Mouse (Mus musculus): Measurements from ENCODE around the gene Mrps14.
A peak's percentile ranks its signal among the peaks of the same experiment; 100 is the strongest.

Gene Mrps14

GRCm38 (mm10) chr1:160194529-160195336 is at the start of gene Mrps14:
Gene Mrps14 (plus strand): TSS chr1:160195215.
- peak; percentile 97 for DNase-seq (ENCODE audit: low read depth, low spot score)

DNA sequence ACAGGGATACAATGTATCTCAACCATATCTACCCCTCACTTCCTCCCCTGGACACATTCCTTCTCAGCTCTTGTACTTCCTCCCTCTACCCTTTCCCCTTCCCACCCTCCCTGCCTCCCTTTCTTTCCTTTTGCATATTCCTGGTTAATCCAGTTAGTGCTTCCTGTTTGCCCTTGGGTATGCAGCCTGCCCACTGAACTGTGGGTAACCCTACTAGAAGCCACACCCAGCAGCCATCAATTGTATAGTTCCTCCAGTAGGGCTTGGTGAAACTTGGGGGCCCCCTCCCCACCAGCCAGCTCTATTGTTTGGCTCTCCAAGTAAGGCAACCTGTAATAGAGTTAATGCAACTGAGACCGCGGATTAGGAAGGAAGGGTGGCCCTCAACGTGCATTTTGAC is 49.4 kb upstream of the Mrps14 start:
- no peak for DNase-seq (ENCODE audit: low read depth, low spot score)

- no peak for DNase-seq (ENCODE audit: low read depth, low spot score)
These were observed 47.7 kb upstream of the Mrps14 start for GRCm38 (mm10) chr1:160147274-160147673.

GRCm38 (mm10) chr1:160149291-160149906 is 45.6 kb upstream of the Mrps14 start:
- no peak for DNase-seq (ENCODE audit: low read depth, low spot score)

DNA sequence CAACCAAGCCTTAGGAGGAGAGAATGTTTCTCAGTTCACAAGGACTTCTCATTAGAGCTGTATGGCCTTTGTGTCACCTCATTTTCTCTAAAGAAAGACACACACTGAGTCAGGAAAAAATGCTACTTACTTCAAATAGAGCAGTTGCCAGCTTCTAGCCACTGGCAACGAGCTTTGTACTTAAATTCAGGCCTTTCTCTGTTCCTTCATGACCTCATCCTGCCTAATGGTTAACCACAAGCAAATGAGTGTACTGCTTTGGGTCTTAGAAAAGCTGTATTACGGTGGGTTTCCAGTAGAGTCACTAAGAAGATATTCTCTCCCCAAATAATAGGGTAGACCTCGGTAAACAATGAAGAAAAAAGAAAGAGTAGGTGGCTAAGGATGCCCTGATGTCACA is 44.3 kb upstream of the Mrps14 start:
- DNase-seq (ENCODE audit: low read depth, low spot score): no peak

DNA sequence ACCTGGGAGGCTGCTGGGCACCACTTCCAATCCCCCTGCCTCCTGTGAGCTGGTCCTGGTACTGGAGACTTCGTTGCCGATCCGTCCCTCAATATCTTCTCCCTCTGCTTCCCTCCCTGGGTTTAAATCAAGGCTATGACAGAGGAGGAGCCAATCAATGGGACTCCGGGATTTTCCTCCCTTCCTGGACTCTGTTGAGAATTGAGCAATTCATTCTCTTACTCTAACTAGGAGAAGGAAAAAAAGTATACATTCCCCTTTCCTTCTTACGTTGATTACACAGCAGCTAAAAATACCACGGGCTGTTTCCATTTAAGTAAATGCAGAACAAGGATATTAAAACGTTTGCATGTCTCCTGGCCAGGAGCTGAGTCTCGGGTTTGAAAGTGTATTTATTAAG is 41.5 kb upstream of the Mrps14 start, which contains the start of gene Tnn:
TSS of gene Tnn (minus strand) at position 101 of the 400 bp plus-strand sequence.
- no peak for DNase-seq (ENCODE audit: low read depth, low spot score)

GRCm38 (mm10) chr1:160158190-160158589 is 36.8 kb upstream of the Mrps14 start:
- no peak for DNase-seq (ENCODE audit: low read depth, low spot score)

DNA sequence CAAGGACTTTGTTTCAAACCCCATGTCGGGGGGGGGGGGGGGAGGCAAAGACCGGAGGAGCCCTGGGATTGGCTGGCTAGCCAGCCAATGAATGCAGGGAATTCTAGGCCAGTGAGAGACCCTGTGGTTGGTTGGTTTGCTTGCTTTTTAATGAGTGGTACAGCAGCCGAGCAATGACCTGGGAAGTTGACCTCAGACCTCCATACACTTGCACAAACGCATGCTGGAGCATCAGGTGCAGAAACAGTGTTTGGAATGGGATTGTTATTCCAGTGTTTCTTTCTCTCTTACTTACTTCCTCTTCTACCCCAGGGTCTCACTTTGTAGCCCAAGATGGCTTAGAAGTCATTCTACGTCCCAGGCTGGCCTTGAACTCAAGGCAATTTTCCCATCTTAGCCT is 28.4 kb upstream of the Mrps14 start:
- DNase-seq (ENCODE audit: low read depth, low spot score): no peak

DNA sequence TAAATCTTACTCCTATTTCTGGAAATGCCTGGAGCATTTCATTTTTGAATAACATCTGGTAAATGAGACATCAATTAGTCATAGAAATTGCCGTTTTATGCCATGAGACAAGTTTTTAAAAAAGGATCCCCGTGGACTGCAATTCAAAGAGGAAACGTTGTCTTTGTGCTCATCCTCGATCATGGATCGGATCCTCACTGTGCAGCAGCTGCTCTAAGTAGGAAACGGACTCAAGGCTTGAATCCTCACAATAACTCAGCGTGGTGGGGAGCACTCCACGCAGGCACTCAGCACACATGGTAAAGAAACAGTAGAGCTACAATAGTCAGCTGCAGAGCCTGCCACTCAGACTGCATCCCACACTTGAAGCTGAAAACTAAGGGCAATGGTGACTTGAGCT is 18.1 kb upstream of the Mrps14 start:
- no peak for DNase-seq (ENCODE audit: low read depth, low spot score)

- DNase-seq (ENCODE audit: low read depth, low spot score): no peak
These were observed 13.8 kb upstream of the Mrps14 start for GRCm38 (mm10) chr1:160181216-160181615.

DNA sequence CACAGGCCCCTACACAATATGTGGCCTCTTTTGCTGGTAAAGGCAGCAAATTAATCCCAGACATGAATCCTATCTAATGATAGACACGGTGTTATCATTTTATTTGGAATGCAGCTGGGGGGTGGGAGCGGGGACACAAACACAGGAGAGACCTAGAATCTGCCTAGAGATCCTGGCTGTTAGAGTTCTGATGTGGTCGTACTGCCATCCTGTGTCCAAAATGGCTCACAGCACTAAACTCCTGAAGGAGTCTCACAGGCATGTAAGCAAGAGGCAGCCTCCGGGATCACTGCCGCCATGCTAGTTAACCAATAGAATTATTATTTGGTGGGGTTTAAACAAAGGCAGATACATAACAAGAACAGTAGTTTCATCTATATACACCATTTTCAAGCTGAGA is 10.5 kb upstream of the Mrps14 start:
- peak; percentile 29 for DNase-seq (ENCODE audit: low read depth, low spot score)

DNA sequence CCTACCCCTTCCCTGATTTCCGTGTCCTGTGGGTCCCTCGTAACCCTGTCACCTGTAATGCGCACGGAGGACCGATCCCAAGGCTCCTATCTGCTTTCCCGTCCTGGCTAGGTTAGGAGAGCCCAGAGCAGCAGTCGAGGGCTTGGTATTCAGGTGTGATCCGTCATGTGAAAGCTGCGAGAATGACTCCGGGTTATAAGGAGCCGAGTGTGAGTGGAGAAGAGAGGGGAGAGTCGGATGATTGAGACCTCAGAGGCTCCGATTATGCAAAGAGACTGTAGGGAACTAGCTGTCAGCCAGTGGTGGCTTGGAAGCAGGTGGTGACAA is 285 bp downstream of the Mrps14 start:
- DNase-seq (ENCODE audit: low read depth, low spot score): peak; percentile 24

- DNase-seq (ENCODE audit: low read depth, low spot score): no peak
These were observed 10.5 kb downstream of the Mrps14 start for GRCm38 (mm10) chr1:160205486-160205885.

DNA sequence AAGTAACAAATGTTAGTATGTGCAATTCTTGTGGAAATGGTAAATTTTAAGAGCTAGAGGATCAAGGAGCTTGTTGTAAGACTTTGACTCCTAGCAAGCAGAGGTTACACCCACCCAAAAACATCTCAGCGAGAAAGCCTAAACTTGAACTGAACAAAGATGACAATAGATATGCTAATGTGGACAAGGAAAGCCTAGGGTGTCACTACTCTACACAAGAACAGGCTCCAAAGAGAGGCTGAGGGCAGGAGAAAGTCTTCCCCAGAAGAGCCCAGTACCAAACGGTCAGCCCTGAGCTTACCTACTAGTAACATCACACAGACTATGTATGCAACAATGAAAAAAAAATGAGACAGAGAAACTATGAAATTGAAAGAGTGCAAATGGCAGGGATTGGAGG is 14.8 kb downstream of the Mrps14 start:
- DNase-seq (ENCODE audit: low read depth, low spot score): peak; percentile 34

GRCm38 (mm10) chr1:160210566-160210965 is 15.6 kb downstream of the Mrps14 start:
- DNase-seq (ENCODE audit: low read depth, low spot score): no peak

- DNase-seq (ENCODE audit: low read depth, low spot score): no peak
These were observed 16.6 kb downstream of the Mrps14 start for GRCm38 (mm10) chr1:160211597-160212122.

GRCm38 (mm10) chr1:160212123-160212691 is 17.2 kb downstream of the Mrps14 start:
- no peak for DNase-seq (ENCODE audit: low read depth, low spot score)

DNA sequence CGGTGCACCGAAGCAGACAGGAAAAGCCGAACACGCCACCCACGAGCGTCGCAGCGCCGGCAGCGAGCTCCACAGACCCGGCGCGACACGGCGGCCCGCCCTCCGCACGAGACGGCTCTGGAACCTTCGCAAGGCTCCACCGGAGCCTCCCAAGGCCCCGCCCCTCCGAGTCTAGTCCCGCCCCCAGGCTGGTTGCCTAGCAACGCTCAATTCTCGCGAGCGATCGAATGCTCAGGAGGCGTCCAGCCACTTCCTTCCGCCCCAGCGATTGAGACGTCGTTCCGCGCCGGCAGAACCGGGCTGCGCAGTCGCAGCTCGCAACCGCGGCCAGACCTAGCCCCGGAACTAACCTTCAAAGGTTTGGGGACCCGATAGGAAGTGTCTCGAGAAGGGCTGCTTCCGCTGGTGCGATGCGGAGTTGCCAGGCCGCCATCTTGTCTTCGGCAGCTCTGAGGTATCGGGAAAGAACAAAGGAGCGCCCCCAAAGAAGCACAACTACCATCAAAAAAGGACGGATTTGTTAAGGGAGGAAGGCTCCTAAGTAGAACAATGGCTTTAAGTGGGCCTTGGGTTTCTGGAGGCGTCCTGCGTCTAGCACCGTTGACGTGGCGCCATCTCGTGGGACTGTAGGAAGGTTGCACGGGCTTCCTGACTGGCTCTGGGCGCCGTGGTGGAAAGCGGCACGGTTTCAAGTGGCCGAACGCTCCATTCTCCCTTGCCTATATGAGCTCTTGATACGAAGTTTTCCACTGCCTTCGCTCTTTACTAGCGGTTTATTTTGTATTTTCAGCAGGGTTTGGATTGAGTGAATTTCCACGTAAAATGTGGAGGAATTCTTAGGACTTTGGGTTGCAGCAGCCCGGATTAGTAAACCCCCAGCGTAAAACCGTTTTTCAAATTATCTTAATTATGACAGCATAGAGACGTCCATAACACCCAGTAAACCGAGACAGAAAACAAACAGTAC is 18.0 kb downstream of the Mrps14 start, which contains the start of gene Cacybp:
TSS of gene Cacybp (minus strand) at position 173 of the 967 bp plus-strand sequence.
- peak; percentile 96 for DNase-seq (ENCODE audit: low read depth, low spot score)

- DNase-seq (ENCODE audit: low read depth, low spot score): no peak
These were observed 19.2 kb downstream of the Mrps14 start for GRCm38 (mm10) chr1:160214171-160214570.

DNA sequence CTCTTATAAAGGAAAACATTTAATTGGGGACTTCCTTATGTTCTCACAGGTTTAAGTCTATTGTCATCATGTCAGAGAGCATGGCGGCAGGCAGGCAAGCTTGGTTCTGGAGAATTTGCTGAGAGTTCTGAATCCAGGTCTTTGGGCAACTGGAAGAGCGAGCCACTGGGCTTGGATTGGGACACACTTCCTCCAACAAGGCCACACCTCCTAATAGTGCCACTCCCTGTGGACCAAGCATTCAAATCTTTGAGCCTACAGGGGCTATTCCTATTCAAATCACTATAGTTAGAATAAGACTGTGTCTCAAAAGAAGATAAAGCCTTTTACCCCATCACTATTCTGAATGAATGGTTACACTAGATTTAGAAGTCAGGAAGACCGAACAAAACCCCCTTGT is 22.9 kb downstream of the Mrps14 start:
- no peak for DNase-seq (ENCODE audit: low read depth, low spot score)

DNA sequence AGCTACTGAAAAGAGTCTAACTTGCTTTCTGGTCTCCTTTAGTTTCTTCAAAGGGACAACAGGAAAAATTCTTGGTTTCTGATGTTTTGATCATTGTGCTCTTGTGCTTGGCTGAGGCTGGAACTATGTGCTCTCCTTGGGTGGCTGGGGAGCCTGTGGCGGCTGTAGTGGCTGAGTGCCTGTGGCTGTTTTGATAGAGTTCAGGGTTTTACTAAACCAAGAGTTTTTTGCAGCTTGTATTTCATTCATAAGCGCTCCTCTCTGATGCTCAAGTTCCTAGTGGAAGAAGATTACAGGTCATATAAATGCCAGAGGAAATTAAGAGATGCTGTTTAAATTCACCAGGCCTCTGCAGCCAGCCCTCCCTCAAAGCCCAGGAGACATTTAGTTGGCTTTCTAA is 29.1 kb downstream of the Mrps14 start:
- no peak for DNase-seq (ENCODE audit: low read depth, low spot score)

Data from WW6 (cell line).